Mouse (Mus musculus): Measurements from ENCODE around the gene Tbrg4. TPM values are rescaled to one million over a fixed set of nuclear protein-coding genes. Genes with fewer than 3 reads are reported as not detected.

Gene Tbrg4
- polyA plus RNA-seq, 1 experiment: 87.0 TPM

GRCm38 (mm10) chr11:6601649-6602480 is 24.0 kb downstream of the Tbrg4 start:
- peak in 1 of 2 experiments; percentile 31 for DNase-seq
- 67% methylated on average over 20 of the region's 20 CpGs for WGBS
- Histone ChIP-seq H3K4me1 (ENCODE audit: control insufficient read depth, insufficient read depth, low read length) (peaks cover 20% of the 10 kb centered on the region), H3K27ac (ENCODE audit: insufficient read depth, low read length) (no peak overlapping the region), H3K27me3 (ENCODE audit: control insufficient read depth, insufficient read depth, low read length) (no peaks in the 10 kb centered on the region), H3K4me3 (replicated peaks; ENCODE audit: insufficient read depth, low read depth, low read length) (no peak overlapping the region)
- TF ChIP-seq POLR2A (IDR thresholded peaks at IDR 0.05; ENCODE audit: borderline replicate concordance, insufficient read depth, low read length) (no peak), CTCF (IDR thresholded peaks at IDR 0.05; ENCODE audit: borderline replicate concordance, insufficient read depth, low read depth, low read length) (no peak)

- peak in 1 of 2 experiments; percentile 26 for DNase-seq
- Histone ChIP-seq H3K27me3 (ENCODE audit: control insufficient read depth, insufficient read depth, low read length) (no peaks in the 10 kb centered on the region), H3K27ac (ENCODE audit: insufficient read depth, low read length) (no peak overlapping the region), H3K4me1 (ENCODE audit: control insufficient read depth, insufficient read depth, low read length) (peaks cover 26% of the 10 kb centered on the region), H3K4me3 (replicated peaks; ENCODE audit: insufficient read depth, low read depth, low read length) (no peak overlapping the region)
- TF ChIP-seq CTCF (IDR thresholded peaks at IDR 0.05; ENCODE audit: borderline replicate concordance, insufficient read depth, low read depth, low read length) (no peak), POLR2A (IDR thresholded peaks at IDR 0.05; ENCODE audit: borderline replicate concordance, insufficient read depth, low read length) (0 out of 2 replicates have a peak, but pooled peaks have one; percentile 25)
- whole genome bisulfite sequencing: 75% methylated on average over 8 of the region's 8 CpGs
These were observed 25.5 kb downstream of the Tbrg4 start for GRCm38 (mm10) chr11:6600284-6600944.

GRCm38 (mm10) chr11:6599831-6600230 is 26.0 kb downstream of the Tbrg4 start:
- Histone ChIP-seq H3K4me1 (ENCODE audit: control insufficient read depth, insufficient read depth, low read length) (peaks cover 32% of the 10 kb centered on the region), H3K27me3 (ENCODE audit: control insufficient read depth, insufficient read depth, low read length) (no peaks in the 10 kb centered on the region), H3K4me3 (replicated peaks; ENCODE audit: insufficient read depth, low read depth, low read length) (no peak overlapping the region), H3K27ac (ENCODE audit: insufficient read depth, low read length) (no peak overlapping the region; the same call in 1 of the 2 replicates)
- TF ChIP-seq POLR2A (IDR thresholded peaks at IDR 0.05; ENCODE audit: borderline replicate concordance, insufficient read depth, low read length) (no peak), CTCF (IDR thresholded peaks at IDR 0.05; ENCODE audit: borderline replicate concordance, insufficient read depth, low read depth, low read length) (no peak)
- peak in 1 of 2 experiments; percentile 34 for DNase-seq
- WGBS: 56% methylated on average over 6 of the region's 6 CpGs

- Histone ChIP-seq H3K27me3 (ENCODE audit: control insufficient read depth, insufficient read depth, low read length) (no peaks in the 10 kb centered on the region), H3K27ac (ENCODE audit: insufficient read depth, low read length) (no peak overlapping the region; the same call in 1 of the 2 replicates), H3K4me3 (replicated peaks; ENCODE audit: insufficient read depth, low read depth, low read length) (no peak overlapping the region), H3K4me1 (ENCODE audit: control insufficient read depth, insufficient read depth, low read length) (peaks cover 34% of the 10 kb centered on the region)
- no peak for TF ChIP-seq CTCF (IDR thresholded peaks at IDR 0.05; ENCODE audit: borderline replicate concordance, insufficient read depth, low read depth, low read length)
- 0 out of 2 replicates have a peak, but pooled peaks have one; percentile 7 for TF ChIP-seq POLR2A (IDR thresholded peaks at IDR 0.05; ENCODE audit: borderline replicate concordance, insufficient read depth, low read length)
- WGBS: 10% methylated on average over 27 of the region's 27 CpGs
- DNase-seq: peak; percentile 31 to 51
These were observed 26.7 kb downstream of the Tbrg4 start for GRCm38 (mm10) chr11:6599011-6599681.

- 58% methylated on average over 19 of the region's 19 CpGs for WGBS
- TF ChIP-seq CTCF (IDR thresholded peaks at IDR 0.05; ENCODE audit: borderline replicate concordance, insufficient read depth, low read depth, low read length) (no peak), POLR2A (IDR thresholded peaks at IDR 0.05; ENCODE audit: borderline replicate concordance, insufficient read depth, low read length) (0 out of 2 replicates have a peak, but pooled peaks have one; percentile 4)
- Histone ChIP-seq H3K27ac (ENCODE audit: insufficient read depth, low read length) (no peak overlapping the region), H3K4me1 (ENCODE audit: control insufficient read depth, insufficient read depth, low read length) (peaks cover 26% of the 10 kb centered on the region), H3K27me3 (ENCODE audit: control insufficient read depth, insufficient read depth, low read length) (no peaks in the 10 kb centered on the region), H3K4me3 (replicated peaks; ENCODE audit: insufficient read depth, low read depth, low read length) (no peak overlapping the region)
- peak; percentile 24 to 44 for DNase-seq
These were observed 27.5 kb downstream of the Tbrg4 start for GRCm38 (mm10) chr11:6598191-6598889.

GRCm38 (mm10) chr11:6597523-6597922 is 28.3 kb downstream of the Tbrg4 start:
- H3K4me1 ChIP-seq (ENCODE audit: control insufficient read depth, insufficient read depth, low read length): peaks cover 26% of the 10 kb centered on the region
- TF ChIP-seq CTCF (IDR thresholded peaks at IDR 0.05; ENCODE audit: borderline replicate concordance, insufficient read depth, low read depth, low read length) (peak; percentile 27; the same call in 1 of the 2 replicates), POLR2A (IDR thresholded peaks at IDR 0.05; ENCODE audit: borderline replicate concordance, insufficient read depth, low read length) (no peak)
- 65% methylated on average over 7 of the region's 7 CpGs for whole genome bisulfite sequencing
- DNase-seq: peak; percentile 21 to 32
- no peak overlapping the region for H3K4me3 ChIP-seq (replicated peaks; ENCODE audit: insufficient read depth, low read depth, low read length)
- H3K27ac ChIP-seq (ENCODE audit: insufficient read depth, low read length): no peak overlapping the region
- H3K27me3 ChIP-seq (ENCODE audit: control insufficient read depth, insufficient read depth, low read length): no peaks in the 10 kb centered on the region

- H3K27ac ChIP-seq (ENCODE audit: insufficient read depth, low read length): no peak overlapping the region
These were observed 29.3 kb downstream of the Tbrg4 start for GRCm38 (mm10) chr11:6596616-6597015.

More at GRCm38 (mm10) chr11:6596616-6597015, 29.3 kb downstream of the Tbrg4 start:
- Histone ChIP-seq H3K27me3 (ENCODE audit: control insufficient read depth, insufficient read depth, low read length) (no peaks in the 10 kb centered on the region), H3K4me3 (replicated peaks; ENCODE audit: insufficient read depth, low read depth, low read length) (no peak overlapping the region), H3K4me1 (ENCODE audit: control insufficient read depth, insufficient read depth, low read length) (peaks cover 26% of the 10 kb centered on the region)
- WGBS: 64% methylated on average over 3 of the region's 3 CpGs
- no peak for DNase-seq
- TF ChIP-seq CTCF (IDR thresholded peaks at IDR 0.05; ENCODE audit: borderline replicate concordance, insufficient read depth, low read depth, low read length): no peak
- no peak for TF ChIP-seq POLR2A (IDR thresholded peaks at IDR 0.05; ENCODE audit: borderline replicate concordance, insufficient read depth, low read length)

Measured in cerebellum, adult 2 months (tissue).